Mouse (Mus musculus) small intestine, adult 2 months (tissue): ENCODE measurements around the gene Cacna1a.

Source experiments
- CTCF ChIP-seq: fragments of 200-500 bp; IDR thresholded peaks from 2 replicates; pipeline ENCODE4 v1.5.1; 2012; ENCODE audit warnings: low read depth, mild to moderate bottlenecking, control low read depth, inconsistent platforms, low read length, moderate library complexity, mixed read lengths; ENCODE audit not compliant: insufficient replicate concordance, insufficient read length; ENCODE audit errors: extremely low read depth
- POLR2A ChIP-seq: fragments of 200-500 bp; IDR thresholded peaks from 2 replicates; pipeline ENCODE4 v1.6.1; 2012; ENCODE audit warnings: low read depth, mild to moderate bottlenecking, control low read depth, inconsistent platforms, low read length, moderate library complexity

DNA sequence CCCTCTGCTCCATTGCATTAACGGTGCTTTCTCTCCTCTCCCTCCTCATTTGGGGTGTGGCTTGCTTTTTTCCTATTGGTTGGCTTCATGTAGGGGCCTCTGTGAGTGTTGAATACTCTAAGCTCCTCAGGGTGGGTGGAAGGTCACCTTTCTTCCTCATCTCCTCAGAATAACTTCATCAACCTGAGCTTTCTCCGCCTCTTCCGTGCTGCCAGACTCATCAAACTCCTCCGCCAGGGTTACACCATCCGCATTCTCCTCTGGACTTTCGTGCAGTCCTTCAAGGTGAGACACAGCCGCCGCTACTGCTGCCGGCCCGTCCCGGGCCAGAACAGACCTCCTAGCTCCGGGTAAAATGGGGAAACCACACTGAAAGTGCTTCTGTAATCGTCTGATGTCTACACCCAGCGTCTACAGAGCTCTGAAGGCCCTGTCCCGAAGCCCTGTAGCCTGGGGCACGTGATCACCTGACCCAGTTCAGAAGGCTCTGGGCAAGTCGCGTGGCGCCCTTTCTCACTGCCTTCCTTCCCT, 213.0 kb downstream of the Cacna1a start:
- TF ChIP-seq CTCF (no peak), POLR2A (no peak)
